Mouse (Mus musculus): Measurements from ENCODE around the gene Klhl2.

DNA sequence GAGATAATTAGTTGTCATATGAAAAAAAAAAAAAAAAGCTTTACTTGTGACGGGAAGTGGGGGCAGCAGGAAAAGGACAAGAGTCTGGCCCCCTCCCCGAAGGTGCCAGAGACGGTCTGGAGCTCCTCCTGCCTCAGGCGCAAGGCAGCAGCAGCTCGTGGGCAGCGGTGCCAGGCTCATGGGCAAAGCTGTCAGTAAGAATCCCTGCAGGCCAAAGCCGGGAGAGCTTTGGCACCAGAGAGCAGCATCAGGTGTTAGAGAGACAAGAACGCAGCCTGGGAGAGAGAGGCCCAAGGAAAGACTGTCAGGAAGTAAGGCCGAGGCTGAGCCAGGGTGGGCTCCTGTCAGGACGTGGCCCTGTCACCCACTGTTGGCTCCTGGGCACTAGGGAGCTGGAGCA is 22.5 kb downstream of the Klhl2 start:
- TF ChIP-seq CTCF (IDR thresholded peaks at IDR 0.05) (no peak), POLR2A (IDR thresholded peaks at IDR 0.05; ENCODE audit: insufficient read depth, low read depth, low read length) (no peak)
